Mouse (Mus musculus) cerebellum, adult 8-10 months (tissue): ENCODE data around the gene Dusp28.

ENCODE experiments used
- DNase-seq: peaks from one replicate; pipeline ENCODE4 v3.0.0; 2022

Gene Dusp28

GRCm38 (mm10) chr1:92908664-92909063 is 1.9 kb downstream of the Dusp28 start:
- no peak for DNase-seq

GRCm38 (mm10) chr1:92909068-92909467 is 2.3 kb downstream of the Dusp28 start:
- DNase-seq: no peak

- DNase-seq: peak; percentile 78
Measured at GRCm38 (mm10) chr1:92910239-92910885, 3.6 kb downstream of the Dusp28 start, which contains the start of gene Rnpepl1. Gene Rnpepl1 (plus strand): TSS chr1:92910783.

- peak; percentile 75 for DNase-seq
Measured at GRCm38 (mm10) chr1:92910925-92911720, 4.3 kb downstream of the Dusp28 start.

- no peak for DNase-seq
Measured at GRCm38 (mm10) chr1:92911721-92912138, 4.9 kb downstream of the Dusp28 start.

- no peak for DNase-seq
Measured at GRCm38 (mm10) chr1:92912286-92912685, 5.5 kb downstream of the Dusp28 start.

- DNase-seq: no peak
Measured at GRCm38 (mm10) chr1:92914239-92914638, 7.5 kb downstream of the Dusp28 start.

GRCm38 (mm10) chr1:92914993-92915392 is 8.2 kb downstream of the Dusp28 start:
- no peak for DNase-seq

GRCm38 (mm10) chr1:92916725-92917124 is 9.9 kb downstream of the Dusp28 start:
- DNase-seq: no peak

GRCm38 (mm10) chr1:92919151-92919550 is 12.4 kb downstream of the Dusp28 start:
- DNase-seq: no peak

GRCm38 (mm10) chr1:92919775-92920174 is 13.0 kb downstream of the Dusp28 start:
- no peak for DNase-seq

GRCm38 (mm10) chr1:92920474-92921200 is 13.9 kb downstream of the Dusp28 start:
- DNase-seq: no peak

GRCm38 (mm10) chr1:92921496-92921895 is 14.7 kb downstream of the Dusp28 start:
- DNase-seq: no peak

GRCm38 (mm10) chr1:92930171-92930706 is 23.5 kb downstream of the Dusp28 start:
- no peak for DNase-seq

GRCm38 (mm10) chr1:92933611-92934010 is 26.8 kb downstream of the Dusp28 start:
- DNase-seq: no peak

- DNase-seq: peak; percentile 93
Measured at GRCm38 (mm10) chr1:92934182-92934827, 27.5 kb downstream of the Dusp28 start, which contains the start of gene Capn10. Gene Capn10 (plus strand): TSS chr1:92934376.

- no peak for DNase-seq
Measured at GRCm38 (mm10) chr1:92935054-92935962, 28.5 kb downstream of the Dusp28 start.

GRCm38 (mm10) chr1:92935977-92936376 is 29.2 kb downstream of the Dusp28 start:
- no peak for DNase-seq

- DNase-seq: no peak
Measured at GRCm38 (mm10) chr1:92936467-92936866, 29.7 kb downstream of the Dusp28 start.

- DNase-seq: no peak
Measured at GRCm38 (mm10) chr1:92937797-92938196, 31.0 kb downstream of the Dusp28 start.

- DNase-seq: no peak
Measured at GRCm38 (mm10) chr1:92939746-92940145, 33.0 kb downstream of the Dusp28 start.
